Mouse (Mus musculus) splenic B cell, adult 2 months (primary cell): ENCODE data around the gene 4930583I09Rik.

Experiments used
- DNase-seq: peaks from one replicate; pipeline ENCODE4 v3.0.0-alpha.2; 2011; ENCODE audit warnings: low read depth, low spot score
- H3K27me3 ChIP-seq: 2 replicates; pipeline ENCODE4 v1.6.1; 2012; ENCODE audit warnings: mild to moderate bottlenecking, low read length, moderate library complexity, mixed read lengths; ENCODE audit not compliant: control insufficient read depth, poor library complexity, insufficient read depth, severe bottlenecking
- H3K36me3 ChIP-seq: 2 replicates; pipeline ENCODE4 v1.6.1; 2012; ENCODE audit warnings: mild to moderate bottlenecking, low read length, moderate library complexity, mixed read lengths; ENCODE audit not compliant: control insufficient read depth, poor library complexity, insufficient read depth, severe bottlenecking

4930583I09Rik gene

DNA sequence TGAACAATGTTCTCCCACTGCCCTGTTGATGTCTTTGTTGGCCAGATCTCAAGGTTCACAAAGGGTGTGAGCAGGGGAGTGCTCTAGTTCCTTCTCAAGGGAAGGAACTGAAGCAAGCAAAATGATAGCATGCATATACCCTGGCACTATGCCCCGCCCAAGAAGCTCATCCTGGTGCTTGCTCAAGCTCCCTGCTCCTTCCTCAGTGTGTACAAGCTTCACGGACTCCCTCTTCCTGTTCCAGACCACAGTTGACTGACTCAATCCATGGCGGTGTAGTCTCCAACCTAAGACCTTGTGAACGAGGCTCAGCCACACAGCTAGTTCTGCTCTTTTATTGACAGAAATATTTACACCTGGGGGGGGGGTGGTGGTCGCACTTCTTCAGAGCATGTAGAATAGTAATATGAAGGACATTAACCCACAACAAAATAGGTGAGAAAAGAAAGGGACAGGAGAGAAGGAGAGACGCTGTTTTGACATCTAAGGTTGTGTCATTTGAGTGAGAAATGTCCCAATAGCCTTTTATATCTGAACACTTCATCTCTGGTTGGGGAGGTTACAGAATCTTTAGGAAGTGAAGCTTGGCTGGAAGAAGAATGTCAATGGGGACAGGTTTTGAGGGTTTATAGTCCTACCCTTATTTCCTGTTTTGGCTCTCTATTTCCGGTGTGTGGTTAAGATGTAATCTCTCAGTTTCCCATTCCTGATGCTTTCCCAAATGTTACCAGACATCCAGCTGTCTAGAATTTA lies 14.9 kb downstream of the 4930583I09Rik start:
- DNase-seq: no peak
- Histone ChIP-seq H3K27me3 (no peaks in the 10 kb centered on the region), H3K36me3 (no peaks in the 10 kb centered on the region)

- no peaks in the 10 kb centered on the region for H3K36me3 ChIP-seq
- no peak for DNase-seq
Measured at GRCm38 (mm10) chr17:64816298-64816697, 19.6 kb downstream of the 4930583I09Rik start.

GRCm38 (mm10) chr17:64815806-64816205 lies 20.1 kb downstream of the 4930583I09Rik start:
- H3K27me3 ChIP-seq: no peaks in the 10 kb centered on the region
- DNase-seq: no peak
- H3K36me3 ChIP-seq: no peaks in the 10 kb centered on the region

More at GRCm38 (mm10) chr17:64816298-64816697, 19.6 kb downstream of the 4930583I09Rik start:
- H3K27me3 ChIP-seq: no peaks in the 10 kb centered on the region

GRCm38 (mm10) chr17:64813568-64813967 lies 22.3 kb downstream of the 4930583I09Rik start:
- Histone ChIP-seq H3K27me3 (no peaks in the 10 kb centered on the region), H3K36me3 (no peaks in the 10 kb centered on the region)
- DNase-seq: no peak

GRCm38 (mm10) chr17:64806035-64806589 lies 29.8 kb downstream of the 4930583I09Rik start:
- H3K36me3 ChIP-seq: no peaks in the 10 kb centered on the region
- H3K27me3 ChIP-seq: no peaks in the 10 kb centered on the region
- DNase-seq: no peak

GRCm38 (mm10) chr17:64804375-64805124 lies 31.3 kb downstream of the 4930583I09Rik start:
- no peak for DNase-seq
- no peaks in the 10 kb centered on the region for H3K36me3 ChIP-seq
- no peaks in the 10 kb centered on the region for H3K27me3 ChIP-seq

GRCm38 (mm10) chr17:64802956-64803275 lies 33.0 kb downstream of the 4930583I09Rik start:
- Histone ChIP-seq H3K27me3 (no peaks in the 10 kb centered on the region), H3K36me3 (no peaks in the 10 kb centered on the region)
- DNase-seq: no peak

- no peaks in the 10 kb centered on the region for H3K36me3 ChIP-seq
- H3K27me3 ChIP-seq: no peaks in the 10 kb centered on the region
- no peak for DNase-seq
Measured at GRCm38 (mm10) chr17:64802168-64802955, 33.5 kb downstream of the 4930583I09Rik start.

DNA sequence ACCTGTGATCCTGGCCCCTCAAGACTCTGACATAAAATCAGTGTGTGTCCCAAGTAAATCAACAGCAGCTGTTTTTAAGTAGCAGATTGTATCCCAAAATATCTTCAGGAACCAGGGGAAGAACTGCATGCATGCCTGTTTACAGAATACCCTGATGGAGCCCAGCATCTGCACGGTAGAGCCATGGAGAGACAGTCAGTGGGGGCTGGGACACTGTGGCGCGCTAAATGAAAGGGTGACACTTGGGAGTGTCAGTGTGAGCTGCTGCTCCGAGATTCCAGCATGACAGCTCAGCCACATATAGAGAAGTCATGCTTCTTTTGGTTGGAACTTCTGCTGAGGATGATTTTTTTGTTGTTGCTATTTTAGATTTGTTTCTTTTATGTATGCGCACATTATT lies 43.2 kb downstream of the 4930583I09Rik start:
- no peaks in the 10 kb centered on the region for H3K36me3 ChIP-seq

DNA sequence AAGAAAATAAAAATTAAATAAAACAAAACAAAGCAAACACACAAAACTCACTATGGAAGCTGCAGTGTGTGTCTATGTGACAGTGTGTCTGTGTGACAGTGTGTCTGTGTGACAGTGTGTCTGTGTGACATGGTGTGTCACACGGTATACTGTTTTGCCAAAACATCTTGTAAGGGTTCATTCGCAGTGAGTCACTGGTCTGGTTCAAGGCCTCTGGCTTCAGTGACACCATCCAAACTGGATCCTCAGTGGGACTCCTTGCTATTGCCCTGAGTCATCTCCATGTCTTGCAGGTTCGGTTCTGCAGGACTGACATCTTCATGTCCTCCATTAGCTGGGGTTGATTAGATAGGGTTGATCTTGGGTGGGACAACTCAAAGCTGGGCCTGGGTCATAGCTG lies 43.8 kb downstream of the 4930583I09Rik start:
- DNase-seq: no peak
- Histone ChIP-seq H3K27me3 (no peaks in the 10 kb centered on the region), H3K36me3 (no peaks in the 10 kb centered on the region)

More for the DNA sequence above, 43.2 kb downstream of the 4930583I09Rik start:
- DNase-seq: no peak
- H3K27me3 ChIP-seq: no peaks in the 10 kb centered on the region

DNA sequence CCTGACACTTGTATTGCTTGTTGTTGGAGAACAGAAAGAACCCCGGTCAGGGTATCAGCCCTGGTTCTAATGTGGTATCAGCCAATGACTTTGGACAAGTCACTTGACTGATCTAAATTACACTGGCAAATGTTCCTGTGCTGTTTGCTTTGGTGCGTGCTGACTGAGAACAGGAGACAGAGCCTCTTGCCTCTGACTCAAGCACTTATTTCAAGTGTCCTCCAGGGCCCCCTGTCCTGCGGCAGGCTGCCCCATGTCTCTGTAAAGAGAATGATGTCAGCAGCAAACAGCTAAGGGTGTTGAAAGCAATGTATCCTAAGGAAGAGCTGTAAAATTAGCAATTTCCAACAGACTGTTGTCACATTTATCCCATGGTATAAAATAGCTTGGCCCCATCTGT lies 46.7 kb downstream of the 4930583I09Rik start:
- DNase-seq: no peak
- no peaks in the 10 kb centered on the region for H3K36me3 ChIP-seq
- H3K27me3 ChIP-seq: no peaks in the 10 kb centered on the region

- no peaks in the 10 kb centered on the region for H3K36me3 ChIP-seq
- no peaks in the 10 kb centered on the region for H3K27me3 ChIP-seq
- DNase-seq: no peak
Measured at GRCm38 (mm10) chr17:64788301-64788700, 47.6 kb downstream of the 4930583I09Rik start.

GRCm38 (mm10) chr17:64785961-64786360 lies 49.9 kb downstream of the 4930583I09Rik start:
- Histone ChIP-seq H3K36me3 (no peaks in the 10 kb centered on the region), H3K27me3 (no peaks in the 10 kb centered on the region)
- no peak for DNase-seq
